Mouse (Mus musculus): ENCODE data around the gene Ankrd7. TPM values are rescaled to one million over a fixed set of nuclear protein-coding genes. Genes with fewer than 3 reads are reported as not detected.
A peak's percentile ranks its signal among the peaks of the same experiment; 100 is the strongest.
"Not testable (repeated sequence)": the region's sequence is repeated elsewhere in the genome, so short reads cannot be mapped to it uniquely, and the experiment has no call there.

Gene Ankrd7
- not detected for total RNA-seq (2021)

- DNase-seq = no peak
Measured at GRCm38 (mm10) chr6:18866018-18866417, at the start of gene Ankrd7. Gene Ankrd7 (plus strand): TSS chr6:18866318.

GRCm38 (mm10) chr6:18819343-18819742 lies 46.8 kb upstream of the Ankrd7 start:
- peak; percentile 50 to 63 for DNase-seq

- DNase-seq = no peak
Measured at GRCm38 (mm10) chr6:18820246-18820645, 45.9 kb upstream of the Ankrd7 start.

GRCm38 (mm10) chr6:18822812-18823211 lies 43.3 kb upstream of the Ankrd7 start:
- no peak for DNase-seq

GRCm38 (mm10) chr6:18832958-18833357 lies 33.2 kb upstream of the Ankrd7 start:
- DNase-seq = peak; percentile 27 to 55

- DNase-seq = not testable (repeated sequence)
Measured at GRCm38 (mm10) chr6:18844529-18844928, 21.6 kb upstream of the Ankrd7 start.

- DNase-seq = not testable (repeated sequence)
Measured at GRCm38 (mm10) chr6:18845571-18845970, 20.5 kb upstream of the Ankrd7 start.

- peak; percentile 96 to 97 for DNase-seq
Measured at GRCm38 (mm10) chr6:18848051-18848701, 17.9 kb upstream of the Ankrd7 start, which contains the start of gene Lsm8. Gene Lsm8 (plus strand): TSS chr6:18848579.

- DNase-seq = no peak
Measured at GRCm38 (mm10) chr6:18848702-18849061, 17.4 kb upstream of the Ankrd7 start.

GRCm38 (mm10) chr6:18855323-18855722 lies 10.8 kb upstream of the Ankrd7 start:
- no peak for DNase-seq

- no peak for DNase-seq
Measured at GRCm38 (mm10) chr6:18856487-18857078, 9.5 kb upstream of the Ankrd7 start.

- no peak for DNase-seq
Measured at GRCm38 (mm10) chr6:18889030-18889429, 22.9 kb downstream of the Ankrd7 start.

GRCm38 (mm10) chr6:18894142-18894541 lies 28.0 kb downstream of the Ankrd7 start:
- no peak for DNase-seq

- DNase-seq = no peak
Measured at GRCm38 (mm10) chr6:18907173-18907572, 41.1 kb downstream of the Ankrd7 start.

- no peak for DNase-seq
Measured at GRCm38 (mm10) chr6:18913179-18913578, 47.1 kb downstream of the Ankrd7 start.

- DNase-seq = peak in 1 of 2 experiments; percentile 8
Measured at GRCm38 (mm10) chr6:18916021-18916420, 49.9 kb downstream of the Ankrd7 start.

GRCm38 (mm10) chr6:18916471-18916870 lies 50.4 kb downstream of the Ankrd7 start:
- DNase-seq = no peak

Other genes starting within 250 kb of the Ankrd7 start
- 10 to 100 TPM; 44.9 to 49.8 TPM for gene Lsm8, start 17.7 kb upstream of the Ankrd7 start, total RNA-seq (2021)

Measured in layer of hippocampus, postnatal 36 days (tissue).